Mouse (Mus musculus): ENCODE data around the gene Prpf8.
A peak's percentile ranks its signal among the peaks of the same experiment; 100 is the strongest.

GRCm38 (mm10) chr11:75458169-75458568 lies 28.4 kb upstream of the Prpf8 start:
- TF ChIP-seq CTCF (IDR thresholded peaks at IDR 0.05) (peak; percentile 83), EP300 (IDR thresholded peaks at IDR 0.05) (no peak)
